Mouse (Mus musculus): Measurements from ENCODE around the gene Gns.

The Gns gene

GRCm38 (mm10) chr10:121432041-121432634 is 67.2 kb downstream of the Gns start:
- DNase-seq, result no peak

GRCm38 (mm10) chr10:121432635-121433280 is 67.9 kb downstream of the Gns start:
- peak; percentile 11 to 31 for DNase-seq

GRCm38 (mm10) chr10:121434441-121435103 is 69.7 kb downstream of the Gns start:
- no peak for DNase-seq

- DNase-seq, result no peak
Observed at GRCm38 (mm10) chr10:121435546-121436257, 70.8 kb downstream of the Gns start.

GRCm38 (mm10) chr10:121436258-121436645 is 71.4 kb downstream of the Gns start:
- no peak for DNase-seq

GRCm38 (mm10) chr10:121436693-121437092 is 71.8 kb downstream of the Gns start:
- no peak for DNase-seq

DNA sequence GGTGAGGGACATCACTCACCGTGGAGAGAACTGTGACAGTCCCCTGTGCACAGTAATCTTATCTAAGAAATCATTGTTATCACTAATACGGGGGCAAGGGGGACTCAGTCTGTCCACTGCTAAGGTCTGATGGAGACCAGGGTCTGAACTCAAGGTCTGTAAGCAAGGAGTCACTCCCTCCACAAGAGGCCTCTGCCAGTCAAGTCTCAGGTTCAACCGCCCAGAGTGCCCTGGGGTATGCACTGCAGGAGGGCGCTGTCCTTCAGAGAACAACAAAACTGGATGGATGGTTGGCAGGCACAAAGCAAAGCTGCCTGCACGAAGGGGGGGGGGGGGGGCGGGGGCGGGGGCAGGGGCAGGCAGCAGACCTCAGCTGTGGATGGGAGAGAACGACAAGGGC is 73.2 kb downstream of the Gns start:
- no peak for DNase-seq

DNA sequence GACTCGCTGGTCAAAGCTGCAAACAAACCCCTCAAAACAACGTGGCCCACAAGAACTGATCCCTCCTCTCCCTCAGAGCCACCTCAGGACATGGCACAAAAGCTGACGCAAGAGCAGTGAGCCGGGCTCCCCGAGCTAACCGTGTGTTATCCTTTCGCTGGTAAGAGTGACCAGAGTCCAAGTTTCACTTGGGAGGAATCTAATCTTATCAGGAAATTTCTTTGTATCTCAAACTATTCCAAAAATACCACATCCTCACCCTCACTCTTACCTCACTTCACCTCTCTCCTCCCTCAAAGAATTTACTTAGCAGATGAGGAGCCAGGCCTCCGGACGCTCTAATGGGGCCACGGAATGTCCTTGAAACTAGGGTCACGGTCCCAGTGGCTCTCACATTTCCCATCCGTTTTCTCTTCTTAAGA is 74.4 kb downstream of the Gns start:
- DNase-seq, result no peak

DNA sequence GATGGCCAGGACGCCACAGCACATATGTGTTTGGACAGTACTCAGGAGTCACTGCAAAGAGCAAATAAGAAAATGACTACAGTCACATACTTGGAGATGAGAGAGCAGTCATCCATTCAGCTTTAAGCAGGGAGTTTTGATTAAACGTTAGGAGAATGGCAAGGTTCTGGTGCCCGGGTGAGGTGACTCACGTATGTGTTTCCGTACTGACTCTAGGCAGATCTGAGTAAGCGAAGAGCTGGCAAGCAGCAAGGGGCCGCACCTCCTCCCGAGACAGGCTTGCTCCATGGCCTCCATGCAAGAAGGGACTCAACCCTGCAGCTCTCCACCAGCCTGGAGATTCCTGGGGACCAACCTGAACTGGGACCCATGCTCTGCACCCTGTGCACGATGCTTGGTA is 78.9 kb downstream of the Gns start:
- no peak for DNase-seq

DNA sequence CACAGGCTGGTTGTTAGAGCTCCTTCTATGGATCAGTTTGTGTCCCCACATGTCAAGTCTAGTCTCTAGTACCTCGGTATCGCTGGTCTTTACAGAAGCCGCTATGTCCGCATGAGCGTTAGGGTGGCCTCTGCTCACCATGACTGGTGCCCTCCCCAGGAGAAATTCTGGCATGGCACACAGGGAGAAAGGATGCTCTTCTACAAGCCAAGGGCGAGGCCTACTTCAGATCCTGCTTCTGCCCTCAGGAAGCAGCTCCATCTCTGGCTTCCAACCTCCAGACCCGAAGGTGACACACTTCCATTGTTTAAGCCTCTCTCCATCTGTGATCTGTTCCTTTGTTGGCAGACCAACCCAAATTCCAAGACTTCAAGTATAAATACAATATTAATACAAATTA is 79.3 kb downstream of the Gns start:
- no peak for DNase-seq

GRCm38 (mm10) chr10:121445808-121446207 is 80.9 kb downstream of the Gns start:
- no peak for DNase-seq

All from cerebellum, adult 18-20 months (tissue).